Mouse (Mus musculus) adrenal gland, postnatal 36 days (tissue): Measurements from ENCODE around the gene Nmu. TPM values are rescaled to one million over a fixed set of nuclear protein-coding genes. Genes with fewer than 3 reads are reported as not detected.

ENCODE experiments used
- DNase-seq, 2 experiments: peaks; one replicate each; pipeline ENCODE4 v3.0.0; 2021; ENCODE audit warnings: mixed read lengths in 1 of 2
- total RNA-seq, 2 experiments: library from RNA; stranded (reverse); gene quantifications; 2 replicates each; pipeline ENCODE4 v1.2.3; 2021

Nmu gene
- total RNA-seq, 2 experiments from 2014 or later: not detected

DNA sequence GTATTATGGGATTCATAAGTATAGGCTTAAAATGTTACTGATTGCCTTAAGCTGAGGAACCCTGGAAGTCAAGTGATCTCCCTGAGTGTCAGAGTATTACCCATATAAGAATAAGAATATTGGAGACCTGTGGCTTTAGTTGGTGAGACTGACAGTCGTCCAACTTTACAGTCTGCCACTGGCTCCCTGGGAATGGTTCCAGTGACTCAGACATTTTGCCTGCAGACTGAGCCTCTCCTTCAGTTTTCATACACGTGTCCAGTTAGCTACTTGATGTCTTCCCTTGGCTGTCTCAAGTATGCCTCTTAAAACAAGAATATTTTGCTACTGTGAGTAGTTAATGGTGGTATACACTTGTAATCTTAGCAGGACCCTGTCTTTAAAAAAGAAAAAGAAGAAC, 55.4 kb downstream of the Nmu start:
- no peak for DNase-seq

- no peak for DNase-seq
Observed at GRCm38 (mm10) chr5:76306261-76306660, 57.3 kb downstream of the Nmu start.

DNA sequence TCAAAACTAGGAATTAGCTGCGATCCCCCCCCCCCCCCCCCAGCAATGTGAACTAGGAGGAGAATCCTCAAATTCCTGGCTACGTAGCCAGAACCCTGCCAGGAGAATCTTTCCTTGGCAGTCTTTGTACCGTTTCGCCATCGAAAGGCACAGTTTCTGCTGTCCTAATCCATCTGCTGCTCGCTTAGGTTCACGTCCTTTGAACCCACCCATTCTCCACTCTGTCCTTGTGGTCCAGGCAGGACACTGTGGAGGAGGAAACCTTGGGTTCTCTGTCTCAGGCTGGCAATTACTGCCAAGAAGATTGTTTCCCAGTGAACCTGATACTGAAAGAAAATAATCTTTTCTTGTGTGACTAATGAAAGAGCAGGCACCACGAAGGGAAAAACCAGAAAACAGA, 58.0 kb downstream of the Nmu start:
- peak; percentile 21 to 43 for DNase-seq

DNA sequence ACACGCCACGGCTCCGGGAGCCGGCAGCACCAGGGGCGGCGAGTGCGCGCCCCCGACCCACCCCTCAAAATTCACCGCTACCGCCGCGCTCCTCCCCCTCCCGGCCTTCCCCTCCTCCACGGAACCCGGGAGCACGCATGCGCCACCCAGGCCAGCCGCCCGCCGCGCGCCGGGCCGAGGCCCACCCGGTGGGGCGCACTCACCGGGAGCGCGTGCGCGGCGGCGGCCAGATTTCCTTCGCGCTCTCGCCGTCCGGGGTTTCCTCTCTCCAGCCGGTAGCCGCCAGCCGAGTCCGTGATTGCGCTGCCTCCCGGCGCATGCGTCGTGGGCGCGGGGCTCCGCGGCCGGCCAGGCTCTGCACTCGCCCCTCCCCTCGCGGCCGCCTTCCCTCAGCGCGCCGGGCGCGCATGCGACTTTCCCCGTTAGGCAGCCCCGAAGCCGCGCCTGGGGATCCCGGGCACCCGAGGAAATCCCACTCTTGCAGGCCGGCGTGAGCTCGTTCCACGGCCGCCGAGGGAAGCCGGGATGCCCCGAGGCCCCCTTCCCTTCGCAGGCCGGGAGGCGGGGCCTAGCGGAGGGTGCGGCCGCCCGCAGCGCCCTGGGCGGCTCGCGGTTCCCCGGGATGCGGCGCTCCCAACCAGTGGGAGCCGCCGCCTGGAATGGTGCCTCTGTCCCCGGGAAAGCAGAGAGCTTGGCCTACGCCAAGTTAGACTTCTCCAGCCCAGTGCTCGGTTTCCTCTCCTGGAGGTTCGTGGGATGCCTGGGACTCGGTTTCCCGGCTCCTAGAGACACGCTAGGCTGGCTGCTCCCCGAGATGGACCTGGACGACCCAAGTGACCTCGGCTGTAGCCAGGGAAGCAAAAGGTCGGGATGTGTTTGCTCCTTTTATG, 58.9 kb downstream of the Nmu start, which contains the start of gene Clock:
Gene Clock, minus strand, starts transcription at position 341 of the 890 bp plus-strand sequence.
- peak; percentile 93 to 96 for DNase-seq

GRCm38 (mm10) chr5:76303745-76304451, 59.7 kb downstream of the Nmu start:
- peak; percentile 94 to 95 for DNase-seq

GRCm38 (mm10) chr5:76303379-76303744, 60.2 kb downstream of the Nmu start:
- no peak for DNase-seq

- no peak for DNase-seq
Observed at GRCm38 (mm10) chr5:76302009-76302408, 61.6 kb downstream of the Nmu start.

- DNase-seq: peak in 1 of 2 experiments; percentile 29
Observed at GRCm38 (mm10) chr5:76289234-76289691, 74.3 kb downstream of the Nmu start.

DNA sequence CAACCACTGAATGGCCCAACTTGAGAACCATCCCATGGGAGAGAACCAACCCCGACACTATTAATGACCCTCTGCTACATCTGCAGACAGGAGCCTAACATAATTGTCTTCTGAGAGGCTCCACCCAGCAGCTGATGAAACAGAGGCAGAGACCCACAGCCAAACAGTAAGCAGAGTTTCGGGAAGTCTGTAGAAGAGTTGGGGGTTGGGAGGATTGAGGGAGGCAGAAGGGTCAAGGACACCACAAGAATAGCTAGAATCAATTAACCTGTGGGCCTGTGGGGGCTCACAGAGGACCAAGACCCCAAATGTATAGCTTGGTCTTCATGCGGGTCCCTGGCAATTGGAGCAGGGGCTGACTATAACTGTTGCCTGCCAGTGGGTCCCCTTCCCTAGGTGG, 75.3 kb downstream of the Nmu start:
- no peak for DNase-seq

GRCm38 (mm10) chr5:76287062-76287461, 76.5 kb downstream of the Nmu start:
- no peak for DNase-seq

DNA sequence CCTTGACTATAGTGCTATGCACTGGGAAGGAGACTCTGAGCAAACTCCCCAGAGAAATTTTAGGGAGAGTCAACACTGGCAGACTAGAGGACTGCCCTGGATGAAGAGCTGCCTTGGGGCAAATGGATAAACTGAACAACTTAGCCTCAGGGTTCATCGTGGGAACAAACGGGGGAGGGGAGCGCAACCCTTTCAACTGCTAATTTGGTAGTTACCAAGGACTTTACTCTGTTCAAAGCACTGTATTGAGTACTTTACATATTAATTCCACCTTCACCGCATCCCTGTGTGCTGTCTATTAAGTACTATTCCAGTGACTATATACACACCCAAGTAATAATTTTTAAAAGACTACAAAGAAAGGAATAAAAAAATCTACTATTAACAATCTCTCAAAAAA, 77.9 kb downstream of the Nmu start:
- DNase-seq: no peak

GRCm38 (mm10) chr5:76283890-76284289, 79.7 kb downstream of the Nmu start:
- peak in 1 of 2 experiments; percentile 19 for DNase-seq

Other genes with a start within 250 kb of the Nmu start
- 10 to 100 TPM; 23.6 to 33.3 TPM for gene Srd5a3, start 223.5 kb downstream of the Nmu start, total RNA-seq
- 10 to 100 TPM; 41.6 to 46.2 TPM for gene Tmem165, start 179.9 kb downstream of the Nmu start, total RNA-seq
- 10 to 100 TPM; 39.8 to 54.8 TPM for gene Clock, start 59.0 kb downstream of the Nmu start, total RNA-seq
- gene Pdcl2, start 32.6 kb downstream of the Nmu start, total RNA-seq: not detected
- gene Gm7271, start 120.3 kb upstream of the Nmu start, total RNA-seq: not detected
- gene Exoc1, start 165.5 kb upstream of the Nmu start, total RNA-seq: 10 to 100 TPM; 46.5 to 58.1 TPM
- 1 to 10 TPM; 4.5 to 5.3 TPM for gene Cep135, start 224.9 kb upstream of the Nmu start, total RNA-seq